Mouse (Mus musculus) lung, embryonic 16.5 days (tissue): ENCODE data around the gene Gm7358. TPM values are rescaled to one million over a fixed set of nuclear protein-coding genes. Genes with fewer than 3 reads are reported as not detected.

ENCODE experiments used
- polyA plus RNA-seq: library from polyadenylated mRNA; unstranded; fragments of >200 nt; fragmentation: Nextera tagmentation; extraction: Ambion mirVana; gene quantifications from 2 replicates; pipeline ENCODE4 v1.2.1, GENCODE M21; 2015

The Gm7358 gene
- polyA plus RNA-seq, 1 experiment from 2014 or later: not detected

Other genes starting within 250 kb of the Gm7358 start
- not detected in 2 replicates for gene Gm7168, start 111.2 kb downstream of the Gm7358 start, polyA plus RNA-seq
- gene Gm7356, start 55.8 kb downstream of the Gm7358 start, polyA plus RNA-seq: not detected in 2 replicates
- gene Dact2, start 144.8 kb upstream of the Gm7358 start, polyA plus RNA-seq: 3.3 and 3.5 TPM in 2 replicates
- gene Smoc2, start 220.0 kb upstream of the Gm7358 start, polyA plus RNA-seq: 46.1 and 48.9 TPM in 2 replicates